Mouse (Mus musculus): ENCODE measurements at regions not wholly inside any gene's neighbourhood (a gene's known extent, or its start where the extent isn't known, plus 50 kb on each side); places are given as distances from the start of the nearest gene placed in this dataset.

DNA sequence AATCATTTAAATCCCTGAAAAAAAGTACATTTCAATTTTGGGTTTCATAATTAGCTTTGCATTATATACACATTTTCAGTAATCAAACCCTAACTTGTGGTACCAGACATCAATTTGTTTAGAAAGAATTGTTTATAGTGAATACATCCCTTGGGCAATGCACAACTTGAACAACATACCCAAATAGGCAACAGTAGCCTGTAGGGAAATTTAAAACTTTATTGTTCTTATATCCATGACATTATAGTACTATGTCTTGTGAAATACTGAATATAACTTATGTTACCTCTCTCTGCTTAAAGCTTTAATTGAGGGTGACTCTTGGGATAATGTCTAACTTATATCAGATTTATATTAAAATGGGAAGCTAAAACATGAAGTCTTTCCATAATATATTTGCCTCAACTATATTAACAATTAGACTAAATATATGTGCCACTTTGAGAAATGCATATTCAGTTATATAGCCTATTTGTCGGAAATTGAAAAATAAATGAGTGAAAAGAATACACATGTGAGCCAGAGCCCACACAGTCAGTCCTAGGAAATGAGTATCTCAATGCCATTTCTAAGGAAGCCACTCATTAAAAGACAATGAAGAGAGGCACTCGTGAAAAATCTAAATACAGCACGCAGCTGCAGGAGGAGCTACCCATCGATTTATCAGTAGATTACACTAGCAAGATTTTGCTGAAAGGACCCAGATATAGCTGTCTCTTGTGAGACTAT lies 458.1 kb upstream of the Slitrk6 start:
- peak; percentile 58; the same call in 1 of the 2 replicates for ATAC-seq
- 72% methylated on average over 4 of the region's 4 CpGs for WGBS
- H3K27me3 ChIP-seq (replicated peaks; ENCODE audit: control insufficient read depth, insufficient read depth, low read length) = no peaks in the 10 kb centered on the region

DNA sequence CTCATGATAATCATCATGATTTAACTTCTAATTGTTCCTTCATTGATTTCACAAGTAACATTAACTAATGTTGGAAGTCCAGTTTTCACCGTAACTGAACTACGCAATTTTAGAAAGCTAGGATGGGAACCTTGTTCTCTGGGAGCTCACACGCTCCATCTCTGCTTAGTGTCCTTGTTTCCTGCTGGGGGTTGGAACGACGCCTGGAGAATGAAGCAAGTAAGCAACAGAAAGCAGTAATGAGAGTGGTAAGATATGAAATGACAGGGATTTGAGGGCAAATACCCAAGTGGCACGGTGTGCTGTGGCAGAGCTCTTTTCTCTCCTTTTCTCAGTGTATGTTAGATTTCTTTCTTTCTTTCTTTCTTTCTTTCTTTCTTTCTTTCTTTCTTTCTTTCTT lies 448.0 kb upstream of the Slitrk5 start:
- 59% methylated on average over 6 of the region's 6 CpGs for WGBS
- no peaks in the 10 kb centered on the region for H3K36me3 ChIP-seq (ENCODE audit: control insufficient read depth, insufficient read depth, low read length)
- H3K27ac ChIP-seq (ENCODE audit: low read depth, low read length) = no peak overlapping the region
- no peak overlapping the region for H3K4me3 ChIP-seq (ENCODE audit: low read length)
- no peak overlapping the region for H3K4me2 ChIP-seq (ENCODE audit: low read length)
- no peak for ATAC-seq
- no peaks in the 10 kb centered on the region for H3K27me3 ChIP-seq (replicated peaks; ENCODE audit: control insufficient read depth, insufficient read depth, low read length)
- no peaks in the 10 kb centered on the region for H3K9me3 ChIP-seq (ENCODE audit: control insufficient read depth, low read length)
- no peak overlapping the region for H3K9ac ChIP-seq (ENCODE audit: low read depth, low read length)
- no peaks in the 10 kb centered on the region for H3K4me1 ChIP-seq (ENCODE audit: control insufficient read depth, insufficient read depth, low read depth, low read length)

More for the DNA sequence above, 458.1 kb upstream of the Slitrk6 start:
- Histone ChIP-seq H3K9ac (ENCODE audit: low read depth, low read length) (no peak overlapping the region), H3K4me1 (ENCODE audit: control insufficient read depth, insufficient read depth, low read depth, low read length) (no peaks in the 10 kb centered on the region), H3K4me3 (ENCODE audit: low read length) (no peak overlapping the region), H3K27ac (ENCODE audit: low read depth, low read length) (no peak overlapping the region), H3K4me2 (ENCODE audit: low read length) (no peak overlapping the region), H3K9me3 (ENCODE audit: control insufficient read depth, low read length) (no peaks in the 10 kb centered on the region), H3K36me3 (ENCODE audit: control insufficient read depth, insufficient read depth, low read length) (no peaks in the 10 kb centered on the region)

DNA sequence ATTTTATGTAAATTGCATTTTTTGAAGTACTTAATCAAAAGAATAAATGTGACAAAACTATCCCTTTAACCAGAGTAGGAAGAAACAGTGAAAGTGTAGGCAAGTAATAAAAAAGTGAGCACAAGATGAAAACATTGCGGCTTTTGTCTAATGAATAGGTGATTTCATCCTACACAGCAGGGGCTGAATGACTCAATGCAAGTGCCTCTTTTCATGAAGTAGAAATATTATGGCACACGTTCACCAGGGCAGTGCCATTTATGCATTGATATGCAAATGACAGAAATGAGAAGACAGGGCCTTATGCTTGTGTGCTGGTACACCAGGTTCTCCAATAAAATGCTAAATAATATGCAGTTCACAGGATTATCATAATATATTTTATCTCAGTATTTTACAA lies 435.8 kb upstream of the Slitrk5 start:
- no peaks in the 10 kb centered on the region; the same call in 1 of the 2 replicates for H3K9me3 ChIP-seq (ENCODE audit: control insufficient read depth, low read length)
- no peak overlapping the region for H3K9ac ChIP-seq (ENCODE audit: low read depth, low read length)
- no peak overlapping the region for H3K4me3 ChIP-seq (ENCODE audit: low read length)
- ATAC-seq = no peak
- H3K27ac ChIP-seq (ENCODE audit: low read depth, low read length) = no peak overlapping the region
- H3K4me2 ChIP-seq (ENCODE audit: low read length) = no peak overlapping the region
- H3K36me3 ChIP-seq (ENCODE audit: control insufficient read depth, insufficient read depth, low read length) = no peaks in the 10 kb centered on the region
- WGBS = 33% methylated on average over 2 of the region's 2 CpGs
- H3K4me1 ChIP-seq (ENCODE audit: control insufficient read depth, insufficient read depth, low read depth, low read length) = no peaks in the 10 kb centered on the region
- no peaks in the 10 kb centered on the region for H3K27me3 ChIP-seq (replicated peaks; ENCODE audit: control insufficient read depth, insufficient read depth, low read length)

DNA sequence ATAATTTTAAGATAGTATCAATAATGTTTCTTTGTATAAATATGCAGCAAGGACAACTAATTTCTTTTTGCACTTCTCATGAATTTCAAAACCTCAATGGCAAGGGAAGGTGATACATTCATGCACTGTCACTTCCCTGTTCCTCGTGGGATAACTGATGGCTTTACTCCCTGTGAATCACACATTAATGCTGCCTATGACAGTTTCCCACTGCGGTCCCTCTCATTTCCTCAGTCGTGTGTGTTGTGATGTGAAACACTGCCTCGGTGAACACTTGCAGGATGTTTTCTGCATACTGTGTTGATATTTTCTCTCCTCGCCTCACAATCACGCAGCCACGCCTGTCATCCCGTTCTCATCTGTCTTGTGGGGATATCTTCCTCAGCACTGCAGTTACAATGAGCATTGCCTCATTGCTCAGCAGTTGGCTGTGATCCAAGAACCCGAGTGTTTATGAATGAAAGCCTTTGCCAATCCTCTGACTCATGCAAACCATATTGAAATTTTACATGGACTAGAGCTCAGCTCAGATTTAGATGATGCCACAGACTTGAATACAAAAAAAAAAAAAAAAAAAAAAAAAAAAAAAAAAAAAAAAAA lies 425.4 kb upstream of the Slitrk5 start:
- Histone ChIP-seq H3K9ac (ENCODE audit: low read depth, low read length) (peak overlapping the region; percentile 36), H3K4me2 (ENCODE audit: low read length) (peak overlapping the region; percentile 51), H3K27me3 (replicated peaks; ENCODE audit: control insufficient read depth, insufficient read depth, low read length) (no peaks in the 10 kb centered on the region), H3K36me3 (ENCODE audit: control insufficient read depth, insufficient read depth, low read length) (no peaks in the 10 kb centered on the region), H3K27ac (ENCODE audit: low read depth, low read length) (no peak overlapping the region), H3K4me3 (ENCODE audit: low read length) (peak overlapping the region; percentile 23; the same call in 1 of the 2 replicates), H3K4me1 (ENCODE audit: control insufficient read depth, insufficient read depth, low read depth, low read length) (no peaks in the 10 kb centered on the region), H3K9me3 (ENCODE audit: control insufficient read depth, low read length) (no peaks in the 10 kb centered on the region)
- WGBS = 24% methylated on average over 9 of the region's 9 CpGs
- ATAC-seq = peak; percentile 95

DNA sequence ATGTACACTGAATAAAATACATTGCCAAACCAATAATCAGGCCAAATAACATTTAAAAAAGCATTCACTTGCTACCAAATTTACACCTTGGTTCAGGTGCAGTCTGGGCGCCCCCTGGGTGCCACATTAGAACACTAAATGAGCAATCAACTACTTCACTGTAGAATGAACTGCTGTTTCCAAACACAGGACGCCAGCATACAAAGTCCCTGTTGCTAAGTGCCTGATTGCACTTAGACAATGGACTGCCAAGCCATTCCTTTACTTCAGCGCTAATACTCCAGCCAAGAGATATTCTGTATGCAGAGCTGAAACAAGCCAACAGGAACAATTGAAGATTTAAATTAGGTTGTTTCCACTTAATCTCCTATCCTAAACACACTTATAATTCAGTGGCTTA lies 421.7 kb upstream of the Slitrk5 start:
- no peak overlapping the region for H3K4me3 ChIP-seq (ENCODE audit: low read length)
- WGBS = 19% methylated on average over 3 of the region's 3 CpGs
- no peak overlapping the region for H3K4me2 ChIP-seq (ENCODE audit: low read length)
- H3K36me3 ChIP-seq (ENCODE audit: control insufficient read depth, insufficient read depth, low read length) = no peaks in the 10 kb centered on the region
- H3K27ac ChIP-seq (ENCODE audit: low read depth, low read length) = no peak overlapping the region
- no peak overlapping the region for H3K9ac ChIP-seq (ENCODE audit: low read depth, low read length)
- H3K9me3 ChIP-seq (ENCODE audit: control insufficient read depth, low read length) = no peaks in the 10 kb centered on the region
- peak; percentile 78 for ATAC-seq
- H3K27me3 ChIP-seq (replicated peaks; ENCODE audit: control insufficient read depth, insufficient read depth, low read length) = no peaks in the 10 kb centered on the region
- H3K4me1 ChIP-seq (ENCODE audit: control insufficient read depth, insufficient read depth, low read depth, low read length) = no peaks in the 10 kb centered on the region

DNA sequence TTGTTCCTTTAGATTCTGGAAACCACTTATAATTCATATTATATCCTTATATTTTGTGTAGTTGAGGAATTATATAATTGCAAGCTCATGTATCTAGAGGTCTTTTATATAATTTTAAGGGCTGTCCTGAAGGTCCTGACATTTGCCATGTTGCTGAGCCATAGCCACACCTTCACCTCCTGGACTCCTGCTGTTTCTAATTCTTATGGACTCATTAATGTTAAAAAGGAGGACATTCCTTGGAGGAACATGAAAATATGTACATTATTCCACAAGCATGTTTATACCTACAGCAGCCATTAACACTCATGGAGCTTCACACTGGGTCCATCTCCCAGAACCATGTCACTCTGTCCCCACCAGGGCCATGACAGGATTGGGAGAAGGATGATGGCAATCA lies 413.2 kb upstream of the Slitrk5 start:
- H3K4me1 ChIP-seq (ENCODE audit: control insufficient read depth, insufficient read depth, low read depth, low read length) = no peaks in the 10 kb centered on the region
- H3K27me3 ChIP-seq (replicated peaks; ENCODE audit: control insufficient read depth, insufficient read depth, low read length) = no peaks in the 10 kb centered on the region
- no peak overlapping the region for H3K9ac ChIP-seq (ENCODE audit: low read depth, low read length)
- H3K4me2 ChIP-seq (ENCODE audit: low read length) = no peak overlapping the region
- H3K4me3 ChIP-seq (ENCODE audit: low read length) = no peak overlapping the region
- no peaks in the 10 kb centered on the region for H3K9me3 ChIP-seq (ENCODE audit: control insufficient read depth, low read length)
- ATAC-seq = no peak
- no peaks in the 10 kb centered on the region for H3K36me3 ChIP-seq (ENCODE audit: control insufficient read depth, insufficient read depth, low read length)
- no peak overlapping the region for H3K27ac ChIP-seq (ENCODE audit: low read depth, low read length)

DNA sequence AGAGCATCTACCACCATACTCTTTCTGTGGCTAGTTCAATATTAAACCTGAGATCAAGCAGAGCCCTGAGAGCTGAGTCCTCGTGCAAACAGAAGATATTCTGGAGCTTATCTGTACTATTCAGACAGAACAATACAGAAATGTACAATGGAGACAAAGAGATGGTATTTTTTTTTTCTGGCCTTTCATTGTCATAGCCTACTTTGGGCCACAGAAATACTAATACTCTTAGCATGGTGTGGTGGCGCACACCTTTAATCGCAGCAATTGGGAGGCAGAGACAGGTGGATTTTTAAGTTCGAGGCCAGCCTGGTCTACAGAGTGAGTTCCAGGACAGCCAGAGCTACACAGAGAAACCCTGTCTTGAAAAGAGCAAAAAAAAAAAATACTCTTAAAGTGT lies 404.7 kb upstream of the Slitrk5 start:
- H3K9me3 ChIP-seq (ENCODE audit: control insufficient read depth, low read length) = no peaks in the 10 kb centered on the region
- ATAC-seq = no peak
- H3K4me2 ChIP-seq (ENCODE audit: low read length) = no peak overlapping the region
- 79% methylated on average over 4 of the region's 4 CpGs for WGBS
- no peaks in the 10 kb centered on the region for H3K27me3 ChIP-seq (replicated peaks; ENCODE audit: control insufficient read depth, insufficient read depth, low read length)
- H3K27ac ChIP-seq (ENCODE audit: low read depth, low read length) = no peak overlapping the region
- H3K9ac ChIP-seq (ENCODE audit: low read depth, low read length) = no peak overlapping the region
- H3K4me3 ChIP-seq (ENCODE audit: low read length) = no peak overlapping the region
- no peaks in the 10 kb centered on the region for H3K36me3 ChIP-seq (ENCODE audit: control insufficient read depth, insufficient read depth, low read length)
- H3K4me1 ChIP-seq (ENCODE audit: control insufficient read depth, insufficient read depth, low read depth, low read length) = no peaks in the 10 kb centered on the region

DNA sequence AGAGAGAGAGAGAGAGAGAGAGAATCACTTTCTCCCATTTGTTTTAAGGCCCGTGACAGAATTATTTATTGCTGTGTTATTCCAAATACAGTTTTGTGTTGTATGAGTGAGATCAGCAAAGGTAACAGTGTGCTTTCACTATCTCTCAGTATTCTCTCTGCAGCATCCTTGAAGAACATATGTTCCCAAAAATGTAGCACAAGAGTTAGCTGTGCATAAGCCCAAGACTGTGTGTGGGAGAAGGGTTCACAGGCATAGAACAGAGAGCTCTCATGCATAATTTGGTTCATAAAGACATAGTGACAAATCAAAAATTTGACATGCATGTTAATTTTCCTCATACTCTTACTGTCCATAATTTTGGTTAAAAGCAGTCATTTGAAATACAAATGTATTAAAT lies 393.5 kb upstream of the Slitrk5 start:
- 82% methylated on average over 1 of the region's 1 CpGs for WGBS
- Histone ChIP-seq H3K4me2 (ENCODE audit: low read length) (no peak overlapping the region), H3K9me3 (ENCODE audit: control insufficient read depth, low read length) (no peaks in the 10 kb centered on the region), H3K36me3 (ENCODE audit: control insufficient read depth, insufficient read depth, low read length) (no peaks in the 10 kb centered on the region), H3K9ac (ENCODE audit: low read depth, low read length) (no peak overlapping the region), H3K27ac (ENCODE audit: low read depth, low read length) (no peak overlapping the region), H3K27me3 (replicated peaks; ENCODE audit: control insufficient read depth, insufficient read depth, low read length) (no peaks in the 10 kb centered on the region), H3K4me1 (ENCODE audit: control insufficient read depth, insufficient read depth, low read depth, low read length) (no peaks in the 10 kb centered on the region), H3K4me3 (ENCODE audit: low read length) (no peak overlapping the region)
- no peak for ATAC-seq

DNA sequence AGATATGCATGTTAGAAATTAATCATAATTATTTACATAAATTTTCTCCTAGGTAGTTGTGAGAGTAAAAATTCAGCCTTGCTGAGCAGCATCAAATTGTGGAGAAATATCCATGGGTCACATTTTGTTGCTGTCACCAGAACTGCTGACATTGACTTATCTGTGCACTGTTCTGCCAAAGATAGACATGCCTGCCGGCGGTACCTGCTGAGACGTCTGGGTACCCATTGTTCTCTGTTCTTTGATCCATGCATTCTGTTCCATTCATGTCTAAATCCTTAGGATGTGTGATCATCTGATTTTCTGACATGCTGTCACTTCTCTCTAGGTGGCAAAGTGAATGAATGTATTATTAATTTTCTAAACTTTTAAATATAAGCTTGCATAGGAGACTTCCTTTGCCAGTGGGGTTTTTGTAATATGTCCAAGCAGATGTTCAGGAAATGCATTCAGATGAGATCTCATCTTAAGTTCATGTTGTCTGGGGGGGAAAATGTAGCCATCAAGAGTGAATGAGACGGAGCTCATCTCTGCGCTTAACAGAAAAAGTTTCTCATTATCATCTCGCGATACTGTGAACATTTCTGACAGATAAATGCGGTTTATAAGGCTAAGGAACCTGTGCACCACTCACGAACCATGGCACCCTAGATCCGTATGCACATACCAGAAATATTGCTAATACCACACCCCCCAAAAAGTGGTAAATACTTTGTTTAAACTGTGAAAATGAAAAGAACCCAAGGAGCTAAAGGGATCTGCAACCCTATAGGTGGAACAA lies 391.0 kb upstream of the Slitrk5 start:
- ATAC-seq = peak; percentile 83

More for the DNA sequence above, 391.0 kb upstream of the Slitrk5 start:
- Histone ChIP-seq H3K27ac (ENCODE audit: low read depth, low read length) (no peak overlapping the region), H3K4me1 (ENCODE audit: control insufficient read depth, insufficient read depth, low read depth, low read length) (no peaks in the 10 kb centered on the region), H3K9me3 (ENCODE audit: control insufficient read depth, low read length) (no peaks in the 10 kb centered on the region), H3K9ac (ENCODE audit: low read depth, low read length) (no peak overlapping the region), H3K4me3 (ENCODE audit: low read length) (no peak overlapping the region), H3K36me3 (ENCODE audit: control insufficient read depth, insufficient read depth, low read length) (no peaks in the 10 kb centered on the region), H3K4me2 (ENCODE audit: low read length) (no peak overlapping the region), H3K27me3 (replicated peaks; ENCODE audit: control insufficient read depth, insufficient read depth, low read length) (no peaks in the 10 kb centered on the region)
- 61% methylated on average over 10 of the region's 10 CpGs for WGBS
